Mouse (Mus musculus): ENCODE data around the gene Usp36.

DNA sequence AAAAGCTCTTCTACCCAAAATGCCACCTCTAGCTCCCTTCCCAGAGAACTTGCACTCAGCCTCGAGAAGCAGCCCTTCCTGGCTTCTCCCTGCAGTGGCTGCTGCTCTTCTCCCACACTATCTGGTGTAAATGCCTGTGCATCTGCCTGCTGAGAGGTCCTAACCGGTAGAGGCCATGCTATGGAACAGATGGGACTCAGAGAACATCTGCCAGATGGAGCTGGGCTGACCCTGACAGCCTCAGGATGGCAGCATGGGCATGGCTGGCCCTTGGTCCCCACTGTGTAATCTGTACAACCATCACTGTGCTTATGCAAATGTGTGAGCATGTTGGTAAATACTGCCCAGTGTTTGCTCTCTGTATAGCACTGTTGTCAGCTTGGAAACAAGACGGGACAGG is 32.6 kb upstream of the Usp36 start:
- TF ChIP-seq CTCF (IDR thresholded peaks at IDR 0.05; ENCODE audit: borderline replicate concordance, insufficient read depth, low read length) (no peak), POLR2A (IDR thresholded peaks at IDR 0.05; ENCODE audit: low read depth, low read length) (no peak)
